26 mouse cellular contexts compared by ENCODE assay signal in genomic region chr14:31258476-31259050, GRCm38 (mm10). TPM values are rescaled to one million over a fixed set of nuclear protein-coding genes. Genes with fewer than 3 reads are reported as not detected.
DNase-seq lines count a peak whose midpoint lies in the region; ATAC-seq and TF ChIP-seq lines count a peak whose summit lies in the region.
"Had no signal": no experiment of that assay in that cellular context is flagged by ENCODE, and none has a peak within 500 bp of the region (broad histone marks: within the 10 kb centered on the region; RNA-seq: fewer than 3 reads in every experiment).

No protein-coding gene starts in this region.

- WGBS in kidney, embryonic 15.5 days = 93% methylated on average over 14 of the region's 14 CpGs
- 92% methylated on average over 14 of the region's 14 CpGs for WGBS in liver, embryonic 14.5 days (ENCODE audit: insufficient replicate concordance)
- 92% methylated on average over 14 of the region's 14 CpGs for WGBS in liver, embryonic 11.5 days

- H3K4me3 ChIP-seq in kidney, embryonic 15.5 days (replicated peaks) = no peak overlapping the region
- no peak overlapping the region for H3K4me3 ChIP-seq in liver, embryonic 14.5 days (ENCODE audit: insufficient read depth in 1 of 2, low read depth in 2 of 2, low read length in 2 of 2)
- H3K4me3 ChIP-seq in liver, embryonic 11.5 days (ENCODE audit: low read depth, low read length) = no peak overlapping the region
- H3K4me3 ChIP-seq: embryonic facial prominence, embryonic 12.5 days; forebrain, embryonic 15.5 days; gastrocnemius, adult 2 months; heart, adult 2 months; heart, embryonic 12.5 days; layer of hippocampus, adult 2 months had no signal

- no peaks in the 10 kb centered on the region for H3K4me1 ChIP-seq in kidney, embryonic 15.5 days
- peaks cover 27 to 30% of the 10 kb centered on the region in 2 experiments for H3K4me1 ChIP-seq in liver, embryonic 14.5 days (replicated peaks; ENCODE audit: control insufficient read depth in 2 of 2, insufficient read depth in 2 of 2, low read length in 1 of 2)
- peaks cover 23% of the 10 kb centered on the region for H3K4me1 ChIP-seq in liver, embryonic 11.5 days (replicated peaks; ENCODE audit: control insufficient read depth, insufficient read depth, low read length)
- H3K4me1 ChIP-seq: embryonic facial prominence, embryonic 12.5 days; forebrain, embryonic 15.5 days; heart, embryonic 12.5 days had no signal

- H3K27me3 ChIP-seq in kidney, embryonic 15.5 days = no peaks in the 10 kb centered on the region
- H3K27me3 ChIP-seq in liver, embryonic 14.5 days (ENCODE audit: control insufficient read depth, insufficient read depth, low read length) = no peaks in the 10 kb centered on the region
- H3K27me3 ChIP-seq in liver, embryonic 11.5 days (replicated peaks; ENCODE audit: control insufficient read depth, insufficient read depth, low read length) = no peaks in the 10 kb centered on the region
- H3K27me3 ChIP-seq: embryonic facial prominence, embryonic 12.5 days; forebrain, embryonic 15.5 days; heart, embryonic 12.5 days; Patski had no signal

- peak; percentile 62 for DNase-seq in kidney, adult 18-20 months
- DNase-seq in liver, embryonic 14.5 days (ENCODE audit: low read depth in 3 of 3, low spot score in 3 of 3) = no peak
- no peak for DNase-seq in liver, embryonic 11.5 days (ENCODE audit: low spot score)
- DNase-seq in kidney, postnatal 36 days = peak; percentile 80 to 82
- no peak for DNase-seq in lung, postnatal 10 days
- no peak for DNase-seq in thymus, postnatal 36 days
- DNase-seq: adrenal gland, postnatal 10 days; cerebellum, adult 8-10 months; cerebellum, postnatal 36 days; embryo, embryonic 11 days; gastrocnemius, adult 2 months; gastrocnemius, postnatal 36 days; heart, adult 2 months; lung, adult 18-20 months; midbrain, embryonic 14.5 days; thymus, adult 2 months; thymus, postnatal 4 days had no signal

- TF ChIP-seq EP300 in liver, embryonic 14.5 days (IDR thresholded peaks at IDR 0.05; ENCODE audit: low read depth) = no peak

- no peak overlapping the region for H3K27ac ChIP-seq in kidney, embryonic 15.5 days
- 0 out of 2 replicates have a peak overlapping the region, but pooled peaks have one; percentile 97 for H3K27ac ChIP-seq in liver, embryonic 14.5 days
- no peak overlapping the region for H3K27ac ChIP-seq in liver, embryonic 11.5 days (ENCODE audit: low read depth, low read length)
- H3K27ac ChIP-seq: embryonic facial prominence, embryonic 12.5 days; forebrain, embryonic 15.5 days; gastrocnemius, adult 2 months; heart, adult 2 months; hindbrain, embryonic 14.5 days; layer of hippocampus, adult 2 months had no signal

- H3K9me3 ChIP-seq in kidney, embryonic 15.5 days (replicated peaks) = no peaks in the 10 kb centered on the region
- no peaks in the 10 kb centered on the region for H3K9me3 ChIP-seq in liver, embryonic 14.5 days (ENCODE audit: control insufficient read depth, low read length)
- H3K9me3 ChIP-seq in liver, embryonic 11.5 days (ENCODE audit: control insufficient read depth, low read length) = no peaks in the 10 kb centered on the region
- H3K9me3 ChIP-seq: embryonic facial prominence, embryonic 12.5 days; forebrain, embryonic 15.5 days; heart, embryonic 12.5 days had no signal

- H3K36me3 ChIP-seq in kidney, embryonic 15.5 days = peaks cover 99% of the 10 kb centered on the region
- H3K36me3 ChIP-seq in liver, embryonic 14.5 days (replicated peaks; ENCODE audit: control insufficient read depth, insufficient read depth, low read depth) = peaks cover 62% of the 10 kb centered on the region
- peaks cover 68% of the 10 kb centered on the region for H3K36me3 ChIP-seq in liver, embryonic 11.5 days (ENCODE audit: control insufficient read depth, insufficient read depth, low read length)

- no peak overlapping the region for H3K9ac ChIP-seq in kidney, embryonic 15.5 days
- no peak overlapping the region for H3K9ac ChIP-seq in liver, embryonic 14.5 days (replicated peaks)
- H3K9ac ChIP-seq in liver, embryonic 11.5 days (ENCODE audit: low read depth, low read length) = no peak overlapping the region
- H3K9ac ChIP-seq: embryonic facial prominence, embryonic 12.5 days; forebrain, embryonic 15.5 days; heart, embryonic 12.5 days; hindbrain, embryonic 14.5 days had no signal

- no peak for TF ChIP-seq CTCF in liver, embryonic 14.5 days (IDR thresholded peaks at IDR 0.05; ENCODE audit: low read depth)

- ATAC-seq in kidney, embryonic 15.5 days (replicated peaks; ENCODE audit: low FRiP score) = no peak
- no peak for ATAC-seq in liver, embryonic 14.5 days (ENCODE audit: insufficient read depth)
- no peak for ATAC-seq in liver, embryonic 11.5 days (replicated peaks; ENCODE audit: low FRiP score)
- ATAC-seq: forebrain, embryonic 15.5 days; intestine, postnatal 0 days; lung, postnatal 0 days; Patski had no signal

- no peak overlapping the region for H3K4me2 ChIP-seq in kidney, embryonic 15.5 days
- no peak overlapping the region for H3K4me2 ChIP-seq in liver, embryonic 14.5 days (ENCODE audit: low read depth)
- H3K4me2 ChIP-seq in liver, embryonic 11.5 days = no peak overlapping the region
- H3K4me2 ChIP-seq: embryonic facial prominence, embryonic 12.5 days; forebrain, embryonic 15.5 days; heart, embryonic 12.5 days; hindbrain, embryonic 14.5 days had no signal

RNA-seq across cellular contexts. Expression of gene Bap1, which starts 7.3 kb away (rescaled TPM):
- 92.1 and 96.8 TPM in 2 replicates for polyA plus RNA-seq in kidney, embryonic 15.5 days (2015; fragmentation: Nextera tagmentation; extraction: Ambion mirVana)
- 22.1 and 24.4 TPM in 2 replicates for polyA plus RNA-seq in liver, embryonic 14.5 days (2012; rRNA removed)
- polyA plus RNA-seq in liver, embryonic 14.5 days (2014; fragmentation: Nextera tagmentation; extraction: Ambion mirVana) = 28.0 and 30.6 TPM in 2 replicates
- polyA plus RNA-seq in liver, embryonic 11.5 days (2014; fragmentation: Nextera tagmentation; extraction: Ambion mirVana) = 77.2 and 84.4 TPM in 2 replicates

RNA-seq across cellular contexts. Expression of gene Phf7, which starts 7.4 kb away (rescaled TPM):
- polyA plus RNA-seq in kidney, embryonic 15.5 days (2015; fragmentation: Nextera tagmentation; extraction: Ambion mirVana) = 12.6 and 13.3 TPM in 2 replicates
- 2.1 and 3.1 TPM in 2 replicates for polyA plus RNA-seq in liver, embryonic 14.5 days (2012; rRNA removed)
- polyA plus RNA-seq in liver, embryonic 14.5 days (2014; fragmentation: Nextera tagmentation; extraction: Ambion mirVana) = 6.0 and 7.5 TPM in 2 replicates
- 14.9 and 15.0 TPM in 2 replicates for polyA plus RNA-seq in liver, embryonic 11.5 days (2014; fragmentation: Nextera tagmentation; extraction: Ambion mirVana)

RNA-seq across cellular contexts. Expression of gene Sema3g, which starts 40.9 kb away (rescaled TPM):
- polyA plus RNA-seq in kidney, embryonic 15.5 days (2015; fragmentation: Nextera tagmentation; extraction: Ambion mirVana) = 3.7 and 3.8 TPM in 2 replicates
- polyA plus RNA-seq in liver, embryonic 14.5 days (2012; rRNA removed) = 0.06 and 0.15 TPM in 2 replicates
- polyA plus RNA-seq in liver, embryonic 14.5 days (2014; fragmentation: Nextera tagmentation; extraction: Ambion mirVana) = 0.05 TPM in 1 of 2 replicates, not detected in the other
- polyA plus RNA-seq in liver, embryonic 11.5 days (2014; fragmentation: Nextera tagmentation; extraction: Ambion mirVana) = 0.10 TPM in 1 of 2 replicates, not detected in the other

RNA-seq across cellular contexts. Expression of gene Nisch, which starts 41.8 kb away (rescaled TPM):
- polyA plus RNA-seq in kidney, embryonic 15.5 days (2015; fragmentation: Nextera tagmentation; extraction: Ambion mirVana) = 351 and 428 TPM in 2 replicates
- 71.1 and 73.9 TPM in 2 replicates for polyA plus RNA-seq in liver, embryonic 14.5 days (2012; rRNA removed)
- 50.3 and 61.1 TPM in 2 replicates for polyA plus RNA-seq in liver, embryonic 14.5 days (2014; fragmentation: Nextera tagmentation; extraction: Ambion mirVana)
- 228 and 245 TPM in 2 replicates for polyA plus RNA-seq in liver, embryonic 11.5 days (2014; fragmentation: Nextera tagmentation; extraction: Ambion mirVana)

RNA-seq across cellular contexts. Expression of gene Tnnc1, which starts 50.5 kb away (rescaled TPM):
- 19.5 and 33.2 TPM in 2 replicates for polyA plus RNA-seq in kidney, embryonic 15.5 days (2015; fragmentation: Nextera tagmentation; extraction: Ambion mirVana)
- 18.2 and 22.2 TPM in 2 replicates for polyA plus RNA-seq in liver, embryonic 14.5 days (2012; rRNA removed)
- polyA plus RNA-seq in liver, embryonic 14.5 days (2014; fragmentation: Nextera tagmentation; extraction: Ambion mirVana) = 37.5 and 41.2 TPM in 2 replicates
- 17.6 and 39.0 TPM in 2 replicates for polyA plus RNA-seq in liver, embryonic 11.5 days (2014; fragmentation: Nextera tagmentation; extraction: Ambion mirVana)

Comparison
In these comparisons a context has a peak if more than half of its experiments do, and no peak if none do; other contexts are left out.
1. DNase-seq: peak in kidney, adult 18-20 months (single experiment) and kidney, postnatal 36 days (2 of 2); none in liver, embryonic 14.5 days (0 of 3), liver, embryonic 11.5 days (single experiment), lung, postnatal 10 days (single experiment) and thymus, postnatal 36 days (0 of 2).